Mouse (Mus musculus) forebrain, embryonic 15.5 days (tissue): ENCODE results near the gene Ogdh. TPM values are rescaled to one million over a fixed set of nuclear protein-coding genes. Genes with fewer than 3 reads are reported as not detected.
A peak's percentile ranks its signal among the peaks of the same experiment; 100 is the strongest.

Source experiments
- ATAC-seq: fragments of 200-750 bp; cut with Nextera tagmentation; replicated peaks from 2 replicates; pipeline ENCODE4 v1.8.0; 2017; ENCODE audit warnings: mild to moderate bottlenecking, moderate TSS enrichment, moderate library complexity
- H3K27ac ChIP-seq: fragments of 300-500 bp; sonication (generic); replicated peaks from 2 replicates; pipeline ENCODE4 v1.5.1; 2015; ENCODE audit warnings: mild to moderate bottlenecking, inconsistent platforms
- H3K27me3 ChIP-seq: fragments of 300-500 bp; sonication (generic); 2 replicates; pipeline ENCODE4 v1.6.1; 2015; ENCODE audit warnings: inconsistent platforms
- H3K36me3 ChIP-seq: fragments of 300-500 bp; sonication (generic); 2 replicates; pipeline ENCODE4 v1.6.1; 2015; ENCODE audit warnings: mild to moderate bottlenecking, inconsistent platforms
- H3K4me1 ChIP-seq: fragments of 300-500 bp; sonication (generic); 2 replicates; pipeline ENCODE4 v1.6.1; 2015; ENCODE audit warnings: inconsistent platforms
- H3K4me2 ChIP-seq: fragments of 300-500 bp; sonication (generic); replicated peaks from 2 replicates; pipeline ENCODE4 v1.6.1; 2015; ENCODE audit warnings: mild to moderate bottlenecking, inconsistent platforms
- H3K4me3 ChIP-seq: fragments of 300-500 bp; sonication (generic); 2 replicates; pipeline ENCODE4 v1.5.1; 2015; ENCODE audit warnings: mild to moderate bottlenecking, inconsistent platforms
- H3K9ac ChIP-seq: fragments of 300-500 bp; sonication (generic); replicated peaks from 2 replicates; pipeline ENCODE4 v1.6.1; 2015; ENCODE audit warnings: mild to moderate bottlenecking, inconsistent platforms
- H3K9me3 ChIP-seq: fragments of 300-500 bp; sonication (generic); 2 replicates; pipeline ENCODE4 v1.6.1; 2016; ENCODE audit warnings: inconsistent platforms
- WGBS: fragments of 180-500 bp; shearing (Covaris S2); methylation state at CpG from one replicate; pipeline ENCODE4 v1.1.7; 2015; ENCODE audit warnings: mixed read lengths; 5-methylcytosine and 5-hydroxymethylcytosine counted together
- polyA plus RNA-seq: library from polyadenylated mRNA; unstranded; fragments of >200 nt; fragmentation: Nextera tagmentation; extraction: Ambion mirVana; gene quantifications from 2 replicates; pipeline ENCODE4 v1.2.1, GENCODE M21; 2015

The Ogdh gene
- polyA plus RNA-seq, 1 experiment from 2014 or later, result 88.0 TPM

DNA sequence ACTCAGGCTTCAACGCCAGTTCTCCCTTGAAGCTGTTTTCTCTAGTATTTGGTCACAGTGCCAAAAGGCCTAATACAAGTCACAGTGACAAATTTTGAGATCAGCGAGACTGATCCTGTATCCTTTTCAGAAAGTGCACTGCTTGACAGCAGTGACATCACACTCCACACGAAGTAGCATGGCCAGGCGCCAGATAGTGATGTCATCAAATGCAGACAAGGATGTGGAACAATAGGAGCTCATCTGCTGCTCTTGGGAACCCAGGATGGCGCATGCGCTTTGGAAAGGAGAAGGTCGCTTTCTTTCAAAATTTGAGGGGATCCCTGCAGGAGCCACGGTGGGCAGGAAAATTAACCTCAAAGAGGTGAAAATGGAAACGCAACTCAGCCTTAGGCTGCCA lies 81.4 kb downstream of the Ogdh start:
- 73% methylated on average over 9 of the region's 9 CpGs for WGBS
- Histone ChIP-seq H3K36me3 (no peaks in the 10 kb centered on the region), H3K9ac (no peak overlapping the region), H3K4me1 (no peaks in the 10 kb centered on the region), H3K4me3 (no peak overlapping the region), H3K9me3 (no peaks in the 10 kb centered on the region), H3K4me2 (no peak overlapping the region), H3K27ac (no peak overlapping the region), H3K27me3 (no peaks in the 10 kb centered on the region)
- no peak for ATAC-seq

DNA sequence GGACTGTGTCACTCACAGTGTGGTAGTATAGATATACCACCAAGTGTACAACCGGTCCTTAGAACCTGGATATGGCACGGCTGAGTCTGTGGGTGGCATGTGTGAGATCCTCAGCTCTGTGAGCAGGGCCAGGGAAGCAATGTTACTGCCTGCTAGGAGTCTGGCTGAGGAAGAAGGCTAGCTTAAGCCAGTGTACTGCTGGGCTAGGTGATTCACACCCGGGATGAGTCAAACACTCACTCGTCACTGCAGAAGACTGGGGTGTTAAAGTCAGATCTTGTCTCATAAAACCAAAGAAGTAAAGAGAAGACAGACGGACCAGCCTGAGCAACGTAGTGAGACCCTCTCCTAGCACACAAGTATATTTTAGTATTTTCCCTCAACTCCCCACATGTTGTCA lies 89.5 kb downstream of the Ogdh start:
- 90% methylated on average over 6 of the region's 6 CpGs for whole genome bisulfite sequencing

DNA sequence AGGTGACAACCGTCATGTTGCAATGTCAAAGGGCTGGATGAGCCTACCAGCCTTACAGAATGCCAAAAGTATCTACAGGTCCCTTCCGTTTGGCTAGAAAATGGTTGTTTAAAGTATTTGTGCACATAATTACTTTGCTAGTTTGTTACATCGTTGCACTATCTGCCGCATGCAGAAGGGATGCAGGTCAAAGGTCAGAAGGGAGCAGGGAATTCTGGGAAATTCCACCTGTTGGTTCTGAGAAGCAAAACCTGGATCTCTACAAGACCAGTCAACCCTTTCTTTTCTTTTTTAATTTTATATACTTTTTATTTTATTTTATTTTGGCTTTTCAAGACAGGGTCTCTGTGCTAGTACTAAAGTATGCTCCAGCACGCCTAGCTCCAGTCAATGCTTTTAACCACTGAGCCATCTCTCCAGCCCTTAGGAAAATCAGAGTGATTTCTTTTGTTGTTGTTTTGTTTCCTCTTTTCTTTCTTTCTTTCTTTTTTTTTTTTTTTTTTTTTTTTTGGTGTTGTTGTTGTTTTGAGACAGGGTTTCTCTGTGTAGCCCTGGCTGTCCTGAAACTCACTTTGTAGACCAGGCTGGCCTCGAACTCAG lies 96.8 kb downstream of the Ogdh start:
- Histone ChIP-seq H3K27me3 (no peaks in the 10 kb centered on the region), H3K27ac (peak overlapping the region; percentile 97), H3K4me1 (peaks cover 24% of the 10 kb centered on the region), H3K9ac (no peak overlapping the region), H3K9me3 (no peaks in the 10 kb centered on the region), H3K4me3 (peak overlapping the region; percentile 85), H3K4me2 (peak overlapping the region; percentile 39; the same call in 1 of the 2 replicates), H3K36me3 (peaks cover 17% of the 10 kb centered on the region)
- no peak for ATAC-seq
- 89% methylated on average over 6 of the region's 6 CpGs for WGBS

More for the DNA sequence above, 89.5 kb downstream of the Ogdh start:
- no peaks in the 10 kb centered on the region for H3K27me3 ChIP-seq
- no peaks in the 10 kb centered on the region for H3K4me1 ChIP-seq
- H3K4me3 ChIP-seq, result no peak overlapping the region
- no peaks in the 10 kb centered on the region for H3K9me3 ChIP-seq
- no peaks in the 10 kb centered on the region for H3K36me3 ChIP-seq
- H3K27ac ChIP-seq, result no peak overlapping the region
- H3K4me2 ChIP-seq, result no peak overlapping the region
- H3K9ac ChIP-seq, result no peak overlapping the region
- ATAC-seq, result no peak

DNA sequence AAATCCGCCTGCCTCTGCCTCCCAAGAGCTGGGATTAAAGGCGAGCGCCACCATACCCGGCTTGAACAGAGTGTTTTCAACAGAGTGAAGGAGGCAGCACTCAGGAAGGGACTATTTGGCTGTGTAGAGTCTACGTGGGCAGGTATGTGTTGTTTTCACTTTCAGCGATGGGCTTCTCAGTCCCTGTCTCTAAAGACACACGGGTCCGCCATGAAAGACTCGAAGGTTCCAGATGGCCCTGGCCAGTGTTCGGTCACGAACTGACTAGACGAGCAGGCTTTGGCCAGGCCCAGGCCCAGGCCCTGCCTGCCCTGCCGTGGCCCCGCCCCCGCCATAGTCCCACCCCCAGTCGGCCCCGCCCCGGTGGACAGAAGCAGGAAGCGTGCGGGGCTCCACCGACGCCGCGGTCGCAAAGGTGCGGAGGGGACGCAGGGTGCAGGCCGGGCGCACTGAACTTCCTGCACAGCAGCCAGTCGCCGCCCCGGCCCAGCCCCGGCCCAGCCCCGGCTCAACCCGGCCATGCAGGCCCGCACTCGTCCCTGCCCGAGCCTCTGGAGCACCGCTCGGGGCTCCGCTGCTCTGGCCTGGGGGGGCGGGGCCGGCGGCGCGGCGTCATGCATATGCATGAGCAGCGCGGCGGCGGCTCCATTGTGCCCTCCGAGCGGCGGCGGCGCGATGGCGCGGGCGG lies 97.4 kb downstream of the Ogdh start, which contains the start of gene Zmiz2:
TSS of gene Zmiz2 (plus strand) at position 349 of the 688 bp plus-strand sequence.
- peak within 1 kb of the TSS; percentile 80 for H3K4me2 ChIP-seq
- peak; percentile 98 for ATAC-seq
- peaks cover 17% of the 10 kb centered on the region for H3K36me3 ChIP-seq
- no peaks in the 10 kb centered on the region for H3K27me3 ChIP-seq
- peak within 1 kb of the TSS; percentile 85 for H3K4me3 ChIP-seq
- WGBS, result 8% methylated on average over 45 of the region's 60 CpGs
- H3K9ac ChIP-seq, result peak within 1 kb of the TSS; percentile 93
- peak within 1 kb of the TSS; percentile 97 for H3K27ac ChIP-seq
- H3K9me3 ChIP-seq, result no peaks in the 10 kb centered on the region
- H3K4me1 ChIP-seq, result peaks cover 25% of the 10 kb centered on the region

DNA sequence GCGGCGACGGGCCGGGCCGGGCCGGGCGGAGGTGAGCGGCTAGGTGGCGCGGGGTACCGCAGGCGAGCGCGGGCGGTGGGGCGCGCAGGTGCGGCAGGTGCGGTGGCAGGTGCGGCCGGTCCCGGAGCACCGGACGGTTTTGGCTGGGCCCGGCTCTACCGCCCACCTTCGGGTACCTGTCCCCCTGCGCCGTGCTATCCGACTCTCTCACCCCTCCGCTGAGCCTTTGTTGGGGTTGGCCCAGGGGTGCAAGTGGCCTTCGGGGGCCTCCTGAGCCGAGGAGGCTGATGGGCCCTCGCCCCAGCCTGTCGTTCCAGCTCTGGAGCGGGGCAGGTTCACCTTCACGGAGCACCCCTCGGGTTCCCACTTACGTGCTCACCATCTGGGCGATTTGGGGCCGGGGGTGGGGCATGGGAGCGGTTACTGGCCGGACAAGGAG lies 98.1 kb downstream of the Ogdh start:
- Histone ChIP-seq H3K4me1 (peaks cover 32% of the 10 kb centered on the region), H3K4me2 (peak overlapping the region; percentile 80), H3K27me3 (no peaks in the 10 kb centered on the region), H3K4me3 (peak overlapping the region; percentile 85), H3K9ac (peak overlapping the region; percentile 93), H3K9me3 (no peaks in the 10 kb centered on the region), H3K27ac (peak overlapping the region; percentile 97), H3K36me3 (peaks cover 19% of the 10 kb centered on the region)
- WGBS, result 0% methylated on average over 36 of the region's 43 CpGs
- peak; percentile 34 for ATAC-seq

DNA sequence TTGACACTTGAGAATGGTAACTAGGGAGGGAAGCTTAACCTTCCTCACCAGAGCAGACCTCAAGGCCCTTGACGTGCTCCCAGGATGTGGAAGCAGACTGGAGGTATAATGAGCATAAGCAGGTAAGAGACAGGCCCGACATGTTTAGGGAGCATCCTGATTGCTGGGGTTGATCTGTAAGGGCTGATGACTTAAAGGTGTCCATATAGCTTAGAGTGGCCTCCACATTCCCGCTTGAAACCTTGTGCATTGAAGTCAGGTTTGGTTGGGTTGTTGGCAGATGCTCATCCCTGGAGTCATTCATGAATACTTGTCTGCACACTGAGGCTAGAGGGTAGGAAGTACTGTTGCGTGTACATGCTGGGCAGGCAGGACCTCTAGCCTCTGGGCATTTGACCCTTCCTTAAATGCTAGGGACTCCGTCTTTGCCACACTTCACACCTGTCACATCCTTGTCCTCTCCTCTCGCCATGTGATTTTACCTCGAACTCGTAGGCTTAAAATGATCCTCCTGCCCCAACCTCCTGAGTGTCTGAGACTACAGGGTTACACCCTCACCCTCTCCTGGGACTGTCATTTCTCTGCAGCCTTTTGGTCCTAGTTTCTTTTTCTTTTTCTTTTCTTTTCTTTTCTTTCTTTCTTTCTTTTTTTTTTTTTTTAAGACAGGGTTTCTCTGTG lies 99.1 kb downstream of the Ogdh start:
- 80% methylated on average over 8 of the region's 8 CpGs for WGBS
- Histone ChIP-seq H3K9ac (peak overlapping the region; percentile 93), H3K4me1 (peaks cover 32% of the 10 kb centered on the region), H3K27ac (no peak overlapping the region), H3K4me3 (peak overlapping the region; percentile 85), H3K36me3 (peaks cover 26% of the 10 kb centered on the region), H3K4me2 (peak overlapping the region; percentile 80), H3K9me3 (no peaks in the 10 kb centered on the region), H3K27me3 (no peaks in the 10 kb centered on the region)
- ATAC-seq, result no peak

DNA sequence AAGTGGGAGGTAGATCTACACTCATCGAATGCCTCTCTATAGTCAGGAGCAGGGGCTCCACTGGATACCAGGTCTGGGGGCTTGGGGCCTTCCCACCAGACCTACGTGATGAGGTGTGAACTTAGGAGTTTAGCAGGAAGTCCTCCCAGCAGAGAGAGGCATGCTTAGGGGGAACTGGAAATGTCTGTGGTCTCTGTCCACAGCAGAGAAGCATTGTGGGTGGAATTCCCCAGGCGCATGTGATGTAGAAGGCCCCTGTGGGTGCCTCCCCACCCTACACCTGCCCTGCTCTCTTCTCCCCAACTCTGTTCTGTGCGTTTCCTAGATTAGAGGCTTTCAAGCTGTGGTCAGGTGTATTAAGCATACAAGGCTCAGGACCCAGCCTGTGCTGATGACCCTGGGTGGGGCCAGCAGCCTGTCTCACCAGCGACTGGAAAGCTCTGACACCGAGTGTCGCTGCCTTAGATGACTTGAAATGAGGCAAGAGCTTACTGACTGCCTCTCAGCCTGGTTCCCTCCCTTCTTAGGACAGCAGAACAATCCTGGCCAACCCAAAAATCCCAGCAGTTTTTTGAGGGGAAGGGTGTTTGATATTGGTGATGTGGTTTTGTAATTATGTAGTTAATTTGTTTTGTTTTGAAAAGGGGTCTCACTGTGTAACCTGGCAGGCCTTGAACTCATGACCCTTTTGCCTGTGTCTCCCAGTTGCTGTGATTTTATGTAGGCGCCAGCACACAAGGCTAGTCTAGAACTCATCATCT lies 100.3 kb downstream of the Ogdh start:
- 93% methylated on average over 8 of the region's 8 CpGs for WGBS
- Histone ChIP-seq H3K27ac (no peak overlapping the region), H3K4me1 (peaks cover 32% of the 10 kb centered on the region), H3K27me3 (no peaks in the 10 kb centered on the region), H3K9ac (no peak overlapping the region), H3K36me3 (peaks cover 38% of the 10 kb centered on the region), H3K4me2 (no peak overlapping the region), H3K4me3 (no peak overlapping the region), H3K9me3 (no peaks in the 10 kb centered on the region)
- ATAC-seq, result no peak

DNA sequence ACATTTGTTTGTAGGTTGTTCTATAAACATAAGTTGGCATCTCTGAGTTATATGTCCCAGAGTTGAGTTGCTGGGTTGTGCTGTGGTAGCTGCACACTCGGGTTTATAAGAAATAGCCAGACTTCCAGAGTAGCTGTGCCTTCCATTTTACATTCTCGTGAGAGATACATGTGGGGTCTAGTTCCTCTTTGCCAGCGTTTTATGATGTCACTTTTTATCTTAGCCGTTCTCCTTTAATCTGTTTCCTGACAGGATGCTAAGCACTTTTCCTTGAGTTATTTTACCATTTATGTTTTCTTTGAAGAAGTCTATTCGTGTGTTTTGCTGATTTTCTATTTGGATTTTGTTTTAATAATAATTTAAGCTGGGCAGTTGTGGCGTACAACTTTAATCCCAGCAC lies 101.4 kb downstream of the Ogdh start:
- H3K4me1 ChIP-seq, result peaks cover 32% of the 10 kb centered on the region
- peaks cover 49% of the 10 kb centered on the region for H3K36me3 ChIP-seq
- no peak overlapping the region for H3K4me3 ChIP-seq
- no peaks in the 10 kb centered on the region for H3K27me3 ChIP-seq
- 92% methylated on average over 6 of the region's 6 CpGs for WGBS
- H3K27ac ChIP-seq, result no peak overlapping the region
- no peak for ATAC-seq
- H3K9ac ChIP-seq, result no peak overlapping the region
- H3K4me2 ChIP-seq, result no peak overlapping the region
- no peaks in the 10 kb centered on the region for H3K9me3 ChIP-seq

DNA sequence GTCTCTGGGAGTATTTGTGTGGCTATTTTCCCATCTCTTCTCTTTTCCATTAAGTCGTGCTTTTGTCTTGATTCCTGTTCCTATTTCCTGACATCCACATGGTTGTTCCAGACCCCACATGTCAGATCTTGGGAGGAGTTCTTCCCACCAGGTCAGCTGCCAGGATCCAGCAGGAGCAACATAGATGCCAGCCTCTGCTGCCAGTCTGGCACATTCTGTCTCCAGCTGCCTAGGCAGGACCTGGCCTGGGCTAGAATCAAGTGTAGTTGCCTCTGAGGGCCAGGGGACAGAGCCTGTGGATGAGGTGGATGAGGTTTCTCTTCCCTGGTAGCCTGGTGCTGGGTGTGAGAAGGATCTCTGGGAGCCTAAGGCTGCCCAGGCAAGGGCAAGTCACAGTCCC lies 102.4 kb downstream of the Ogdh start:
- Histone ChIP-seq H3K4me2 (no peak overlapping the region), H3K27me3 (no peaks in the 10 kb centered on the region), H3K4me3 (no peak overlapping the region), H3K27ac (no peak overlapping the region), H3K9ac (no peak overlapping the region), H3K36me3 (peaks cover 59% of the 10 kb centered on the region), H3K4me1 (peaks cover 32% of the 10 kb centered on the region), H3K9me3 (no peaks in the 10 kb centered on the region)
- 64% methylated on average over 1 of the region's 1 CpGs for WGBS
- ATAC-seq, result no peak

DNA sequence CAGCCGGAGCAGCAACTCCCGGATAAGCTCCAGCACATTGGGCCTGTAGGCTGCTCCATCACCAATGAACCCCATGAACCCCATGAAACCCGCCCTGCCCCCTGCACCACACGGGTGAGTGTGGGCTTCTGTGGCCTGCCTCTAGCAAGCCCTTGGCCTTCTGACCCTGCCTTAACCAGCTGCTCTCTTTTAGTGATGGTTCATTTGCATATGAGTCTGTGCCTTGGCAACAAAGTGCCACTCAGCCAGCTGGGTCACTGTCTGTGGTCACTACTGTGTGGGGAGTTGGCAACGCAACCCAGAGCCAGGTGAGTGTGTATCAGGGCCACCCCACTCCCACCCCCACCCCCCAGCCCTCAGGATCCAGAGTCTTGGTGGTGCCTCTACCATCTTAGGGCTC lies 104.1 kb downstream of the Ogdh start:
- Histone ChIP-seq H3K27ac (no peak overlapping the region), H3K4me3 (no peak overlapping the region), H3K9me3 (no peaks in the 10 kb centered on the region), H3K4me2 (no peak overlapping the region), H3K4me1 (peaks cover 25% of the 10 kb centered on the region), H3K27me3 (no peaks in the 10 kb centered on the region), H3K36me3 (peaks cover 76% of the 10 kb centered on the region), H3K9ac (no peak overlapping the region)
- ATAC-seq, result no peak
- 87% methylated on average over 5 of the region's 5 CpGs for WGBS

DNA sequence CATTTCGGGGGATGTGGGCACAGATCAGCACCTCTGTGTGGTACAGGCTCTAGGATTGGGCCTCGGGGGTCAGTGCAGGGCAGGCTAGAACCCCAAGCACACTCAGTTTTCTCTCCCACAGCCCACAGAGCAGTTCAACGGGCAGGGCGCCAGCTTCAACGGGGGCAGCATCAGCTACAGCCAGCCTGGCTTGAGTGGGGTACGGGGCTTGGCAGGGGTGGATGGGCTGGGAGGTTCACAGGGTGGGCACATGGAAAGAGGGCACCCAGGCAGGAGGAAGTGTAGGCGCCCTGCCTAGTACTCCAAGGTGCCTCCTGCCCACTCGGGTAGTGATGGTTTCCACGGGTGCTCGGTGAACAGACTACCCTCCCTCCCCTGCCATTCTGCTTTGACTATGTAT lies 106.7 kb downstream of the Ogdh start:
- WGBS, result 88% methylated on average over 10 of the region's 10 CpGs
- Histone ChIP-seq H3K27me3 (no peaks in the 10 kb centered on the region), H3K4me2 (no peak overlapping the region), H3K9me3 (no peaks in the 10 kb centered on the region), H3K9ac (no peak overlapping the region), H3K27ac (no peak overlapping the region), H3K36me3 (peaks cover 85% of the 10 kb centered on the region), H3K4me3 (no peak overlapping the region), H3K4me1 (peaks cover 8% of the 10 kb centered on the region)
- no peak for ATAC-seq
